ENCODE assay signal across 9 mouse cellular contexts in the genomic region with DNA sequence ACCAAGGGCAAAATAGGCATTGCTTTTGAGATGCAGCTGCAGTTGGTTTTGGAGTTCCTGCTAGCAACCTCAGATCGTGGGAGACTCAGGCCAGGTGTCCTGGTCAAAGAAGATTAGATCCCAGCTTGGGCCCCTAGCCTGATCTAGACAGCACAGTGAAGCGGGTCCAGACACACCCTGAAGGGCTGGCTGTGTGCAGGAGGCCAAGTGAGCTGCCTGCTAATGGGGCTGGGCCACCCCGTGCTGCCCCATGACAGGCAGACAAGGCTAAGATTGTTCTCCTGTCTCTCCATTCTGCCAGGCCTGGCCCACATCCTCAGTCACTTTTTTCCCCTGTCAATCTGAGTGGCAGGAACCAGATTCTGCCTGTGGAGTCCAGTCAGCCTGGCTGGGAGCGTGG. TPM values are rescaled to one million over a fixed set of nuclear protein-coding genes. Genes with fewer than 3 reads are reported as not detected.
DNase-seq lines count a peak whose midpoint lies in the region; ATAC-seq and TF ChIP-seq lines count a peak whose summit lies in the region.
"Had no signal": no experiment of that assay in that cellular context is flagged by ENCODE, and none has a peak within 500 bp of the region (broad histone marks: within the 10 kb centered on the region; RNA-seq: fewer than 3 reads in every experiment).

No protein-coding gene starts in this region.

- WGBS in heart, embryonic 15.5 days, result 35% methylated on average over 4 of the region's 4 CpGs
- WGBS in liver, embryonic 14.5 days (ENCODE audit: insufficient replicate concordance), result 27% methylated on average over 4 of the region's 4 CpGs

- ATAC-seq in heart, embryonic 15.5 days (replicated peaks; ENCODE audit: insufficient number of reproducible peaks, insufficient read depth, low FRiP score, low read depth), result no peak
- peak; percentile 92 for ATAC-seq in liver, embryonic 14.5 days (ENCODE audit: insufficient read depth)
- ATAC-seq in granulocyte monocyte progenitor cell, adult 5-6 weeks (replicated peaks; ENCODE audit: poor library complexity, severe bottlenecking), result no peak

- H3K4me2 ChIP-seq in heart, embryonic 15.5 days, result no peak overlapping the region
- peak overlapping the region; percentile 73 for H3K4me2 ChIP-seq in liver, embryonic 14.5 days (ENCODE audit: low read depth)

- no peak overlapping the region for H3K9ac ChIP-seq in heart, embryonic 15.5 days
- peak overlapping the region; percentile 46 for H3K9ac ChIP-seq in liver, embryonic 14.5 days (replicated peaks)
- H3K9ac ChIP-seq: embryonic facial prominence, embryonic 12.5 days had no signal

- peak; percentile 79 for TF ChIP-seq EP300 in liver, embryonic 14.5 days (IDR thresholded peaks at IDR 0.05; ENCODE audit: low read depth)

- TF ChIP-seq CTCF in gastrocnemius, adult 2 months (IDR thresholded peaks at IDR 0.05), result no peak
- no peak for TF ChIP-seq CTCF in E14TG2a.4 (conservative IDR thresholded peaks at IDR 0.05; ENCODE audit: low read length)
- no peak for TF ChIP-seq CTCF in liver, embryonic 14.5 days (IDR thresholded peaks at IDR 0.05; ENCODE audit: low read depth)

- H3K4me1 ChIP-seq in E14TG2a.4 (replicated peaks; ENCODE audit: low read depth, low read length), result peaks cover 69% of the 10 kb centered on the region
- peaks cover 52% of the 10 kb centered on the region for H3K4me1 ChIP-seq in heart, embryonic 15.5 days (replicated peaks)
- H3K4me1 ChIP-seq in liver, embryonic 14.5 days (replicated peaks; ENCODE audit: control insufficient read depth in 2 of 2, insufficient read depth in 2 of 2, low read length in 1 of 2), result peaks cover 32 to 37% of the 10 kb centered on the region in 2 experiments
- H3K4me1 ChIP-seq: embryonic facial prominence, embryonic 12.5 days had no signal

- H3K27me3 ChIP-seq in E14TG2a.4 (ENCODE audit: insufficient read depth, low read length), result peaks cover 19% of the 10 kb centered on the region
- peaks cover 23% of the 10 kb centered on the region for H3K27me3 ChIP-seq in heart, embryonic 15.5 days
- peaks cover 17% of the 10 kb centered on the region for H3K27me3 ChIP-seq in liver, embryonic 14.5 days (ENCODE audit: control insufficient read depth, insufficient read depth, low read length)

- no peak for DNase-seq in gastrocnemius, adult 2 months
- no peak for DNase-seq in gastrocnemius, postnatal 36 days
- DNase-seq in liver, embryonic 14.5 days (ENCODE audit: low read depth in 3 of 3, low spot score in 3 of 3), result peak; percentile 79 to 83 (median 80)
- no peak for DNase-seq in natural killer cell, adult 2 months (ENCODE audit: low spot score in 2 of 2)
- no peak for DNase-seq in ovary, postnatal 14 days (ENCODE audit: low spot score)

- peaks cover 50% of the 10 kb centered on the region for H3K36me3 ChIP-seq in E14TG2a.4 (ENCODE audit: insufficient read depth, low read length)
- H3K36me3 ChIP-seq in heart, embryonic 15.5 days, result peaks cover 36% of the 10 kb centered on the region
- H3K36me3 ChIP-seq in liver, embryonic 14.5 days (replicated peaks; ENCODE audit: control insufficient read depth, insufficient read depth, low read depth), result peaks cover 38% of the 10 kb centered on the region

- H3K27ac ChIP-seq in gastrocnemius, adult 2 months, result peak overlapping the region; percentile 65; the same call in 1 of the 2 replicates
- peak overlapping the region; percentile 20; the same call in 1 of the 2 replicates for H3K27ac ChIP-seq in heart, embryonic 15.5 days
- peak overlapping the region; percentile 89 for H3K27ac ChIP-seq in liver, embryonic 14.5 days
- H3K27ac ChIP-seq: embryonic facial prominence, embryonic 12.5 days had no signal

- H3K4me3 ChIP-seq in gastrocnemius, adult 2 months, result no peak overlapping the region
- peak overlapping the region; percentile 63; the same call in 1 of the 2 replicates for H3K4me3 ChIP-seq in E14TG2a.4 (replicated peaks; ENCODE audit: low read length)
- H3K4me3 ChIP-seq in heart, embryonic 15.5 days, result no peak overlapping the region
- peak overlapping the region in 1 of 2 experiments; percentile 54; a peak in 2 of 4 replicates for H3K4me3 ChIP-seq in liver, embryonic 14.5 days (ENCODE audit: insufficient read depth in 1 of 2, low read depth in 2 of 2, low read length in 2 of 2)

- intact Hi-C loops in gastrocnemius, adult 2 months (cut with DNase I), result no loop called here
- intact Hi-C loops in gastrocnemius, postnatal 36 days (cut with DNase I), result no loop called here

- peaks cover 2% of the 10 kb centered on the region for H3K9me3 ChIP-seq in E14TG2a.4 (ENCODE audit: low read length)
- H3K9me3 ChIP-seq in heart, embryonic 15.5 days (replicated peaks), result no peaks in the 10 kb centered on the region
- H3K9me3 ChIP-seq in liver, embryonic 14.5 days (ENCODE audit: control insufficient read depth, low read length), result no peaks in the 10 kb centered on the region
- H3K9me3 ChIP-seq: embryonic facial prominence, embryonic 12.5 days had no signal

RNA-seq across cellular contexts. Expression of a gene that starts 0.7 kb away (rescaled TPM):
- under 1 TPM; 0.15 to 0.56 TPM for total RNA-seq in gastrocnemius, adult 2 months (2021)
- total RNA-seq in gastrocnemius, postnatal 36 days (2021), result under 1 TPM; 0.26 to 0.42 TPM
- 3.9 and 5.1 TPM in 2 replicates for polyA plus RNA-seq in heart, embryonic 15.5 days (2015; fragmentation: Nextera tagmentation; extraction: Ambion mirVana)
- 7.8 and 8.7 TPM in 2 replicates for polyA plus RNA-seq in liver, embryonic 14.5 days (2012; rRNA removed)
- 4.1 and 6.6 TPM in 2 replicates for polyA plus RNA-seq in liver, embryonic 14.5 days (2014; fragmentation: Nextera tagmentation; extraction: Ambion mirVana)
- total RNA-seq in granulocyte monocyte progenitor cell, adult 5-6 weeks (2014; fragmentation: Nextera tagmentation), result not detected in 2 replicates
- total RNA-seq in granulocyte monocyte progenitor cell, adult 5-6 weeks (2017), result not detected in 2 replicates

RNA-seq across cellular contexts. Expression of a gene that starts 8.8 kb away (rescaled TPM):
- not detected for total RNA-seq in gastrocnemius, adult 2 months (2021)
- total RNA-seq in gastrocnemius, postnatal 36 days (2021), result not detected
- polyA plus RNA-seq in heart, embryonic 15.5 days (2015; fragmentation: Nextera tagmentation; extraction: Ambion mirVana), result not detected in 2 replicates
- polyA plus RNA-seq in liver, embryonic 14.5 days (2012; rRNA removed), result 0.27 and 0.38 TPM in 2 replicates
- polyA plus RNA-seq in liver, embryonic 14.5 days (2014; fragmentation: Nextera tagmentation; extraction: Ambion mirVana), result 0.29 and 0.38 TPM in 2 replicates
- total RNA-seq in granulocyte monocyte progenitor cell, adult 5-6 weeks (2014; fragmentation: Nextera tagmentation), result not detected in 2 replicates
- not detected in 2 replicates for total RNA-seq in granulocyte monocyte progenitor cell, adult 5-6 weeks (2017)

RNA-seq across cellular contexts. Expression of a gene that starts 14.8 kb away (rescaled TPM):
- not detected for total RNA-seq in gastrocnemius, adult 2 months (2021)
- total RNA-seq in gastrocnemius, postnatal 36 days (2021), result not detected
- polyA plus RNA-seq in heart, embryonic 15.5 days (2015; fragmentation: Nextera tagmentation; extraction: Ambion mirVana), result not detected in 2 replicates
- polyA plus RNA-seq in liver, embryonic 14.5 days (2012; rRNA removed), result not detected in 2 replicates
- not detected in 2 replicates for polyA plus RNA-seq in liver, embryonic 14.5 days (2014; fragmentation: Nextera tagmentation; extraction: Ambion mirVana)
- total RNA-seq in granulocyte monocyte progenitor cell, adult 5-6 weeks (2014; fragmentation: Nextera tagmentation), result not detected in 2 replicates
- not detected in 2 replicates for total RNA-seq in granulocyte monocyte progenitor cell, adult 5-6 weeks (2017)
- polyA plus RNA-seq: embryonic facial prominence, embryonic 12.5 days had no signal

RNA-seq across cellular contexts. Expression of a gene that starts 20.6 kb away (rescaled TPM):
- total RNA-seq in gastrocnemius, adult 2 months (2021), result not detected
- total RNA-seq in gastrocnemius, postnatal 36 days (2021), result not detected
- polyA plus RNA-seq in heart, embryonic 15.5 days (2015; fragmentation: Nextera tagmentation; extraction: Ambion mirVana), result not detected in 2 replicates
- not detected in 2 replicates for polyA plus RNA-seq in liver, embryonic 14.5 days (2012; rRNA removed)
- polyA plus RNA-seq in liver, embryonic 14.5 days (2014; fragmentation: Nextera tagmentation; extraction: Ambion mirVana), result not detected in 2 replicates
- total RNA-seq in granulocyte monocyte progenitor cell, adult 5-6 weeks (2014; fragmentation: Nextera tagmentation), result not detected in 2 replicates
- total RNA-seq in granulocyte monocyte progenitor cell, adult 5-6 weeks (2017), result not detected in 2 replicates
- polyA plus RNA-seq: embryonic facial prominence, embryonic 12.5 days had no signal

RNA-seq across cellular contexts. Expression of a gene that starts 27.6 kb away (rescaled TPM):
- total RNA-seq in gastrocnemius, adult 2 months (2021), result 10 to 100 TPM; 38.1 to 48.2 TPM
- total RNA-seq in gastrocnemius, postnatal 36 days (2021), result 10 to 100 TPM; 34.8 to 35.8 TPM
- polyA plus RNA-seq in heart, embryonic 15.5 days (2015; fragmentation: Nextera tagmentation; extraction: Ambion mirVana), result 41.1 and 52.8 TPM in 2 replicates
- polyA plus RNA-seq in liver, embryonic 14.5 days (2012; rRNA removed), result 33.6 and 36.6 TPM in 2 replicates
- 18.8 and 23.7 TPM in 2 replicates for polyA plus RNA-seq in liver, embryonic 14.5 days (2014; fragmentation: Nextera tagmentation; extraction: Ambion mirVana)
- 50.8 and 53.1 TPM in 2 replicates for total RNA-seq in granulocyte monocyte progenitor cell, adult 5-6 weeks (2014; fragmentation: Nextera tagmentation)
- 64.1 and 79.0 TPM in 2 replicates for total RNA-seq in granulocyte monocyte progenitor cell, adult 5-6 weeks (2017)

Comparison
In these comparisons a context has a peak if more than half of its experiments do, and no peak if none do; other contexts are left out.
1. DNase-seq: peak in liver, embryonic 14.5 days (3 of 3); none in gastrocnemius, adult 2 months (single experiment), gastrocnemius, postnatal 36 days (0 of 2), natural killer cell, adult 2 months (0 of 2) and ovary, postnatal 14 days (single experiment).
2. H3K27ac ChIP-seq: peak in every context shown above with its lines; median percentile 89 in liver, embryonic 14.5 days; 65 in gastrocnemius, adult 2 months; 20 in heart, embryonic 15.5 days.